Mouse (Mus musculus): ENCODE measurements around the gene Gm20388. TPM values are rescaled to one million over a fixed set of nuclear protein-coding genes. Genes with fewer than 3 reads are reported as not detected.

The Gm20388 gene
- polyA plus RNA-seq, 1 experiment from 2014 or later: not detected

- Histone ChIP-seq H3K27ac (replicated peaks) (no peak overlapping the region), H3K36me3 (peaks cover 97% of the 10 kb centered on the region), H3K27me3 (replicated peaks) (no peaks in the 10 kb centered on the region), H3K4me2 (no peak overlapping the region), H3K9ac (no peak overlapping the region), H3K4me3 (no peak overlapping the region), H3K9me3 (no peaks in the 10 kb centered on the region), H3K4me1 (peaks cover 10% of the 10 kb centered on the region)
- no peak for ATAC-seq (ENCODE audit: extremely low read depth, insufficient number of reproducible peaks, low FRiP score, low TSS enrichment)
- 76% methylated on average over 4 of the region's 4 CpGs for WGBS
Measured at GRCm38 (mm10) chr8:121992911-121993310, 2082.3 kb downstream of the Gm20388 start.

GRCm38 (mm10) chr8:121995112-121995511 lies 2084.5 kb downstream of the Gm20388 start:
- WGBS: 48% methylated on average over 4 of the region's 4 CpGs
- no peak overlapping the region for H3K4me3 ChIP-seq
- H3K36me3 ChIP-seq: peaks cover 98% of the 10 kb centered on the region
- H3K27ac ChIP-seq (replicated peaks): no peak overlapping the region; the same call in 1 of the 2 replicates
- H3K27me3 ChIP-seq (replicated peaks): no peaks in the 10 kb centered on the region
- no peaks in the 10 kb centered on the region for H3K9me3 ChIP-seq
- H3K4me1 ChIP-seq: peaks cover 10% of the 10 kb centered on the region
- H3K9ac ChIP-seq: no peak overlapping the region
- H3K4me2 ChIP-seq: no peak overlapping the region
- ATAC-seq (ENCODE audit: extremely low read depth, insufficient number of reproducible peaks, low FRiP score, low TSS enrichment): no peak

DNA sequence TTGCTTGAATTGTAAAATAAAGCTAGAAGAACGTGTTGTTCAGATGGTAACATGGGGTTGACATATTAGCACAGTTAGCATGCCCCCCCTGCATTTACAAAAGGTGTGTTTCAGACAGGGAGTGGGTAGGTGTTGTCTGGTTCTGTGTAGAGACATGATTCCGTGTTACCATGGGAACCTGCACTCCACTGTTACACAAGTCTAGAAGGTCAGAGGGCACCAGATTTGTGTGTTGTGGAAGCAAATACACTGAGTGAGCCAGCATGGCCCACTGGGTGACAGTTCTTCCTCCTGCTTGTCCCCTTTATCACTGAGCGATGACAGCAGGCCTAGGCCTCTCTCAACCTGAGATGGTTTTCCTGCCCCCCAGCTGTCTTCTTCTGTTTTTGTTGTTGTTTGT lies 2085.3 kb downstream of the Gm20388 start:
- peaks cover 10% of the 10 kb centered on the region for H3K4me1 ChIP-seq
- H3K9me3 ChIP-seq: no peaks in the 10 kb centered on the region
- WGBS: 85% methylated on average over 3 of the region's 3 CpGs
- H3K27ac ChIP-seq (replicated peaks): no peak overlapping the region
- ATAC-seq (ENCODE audit: extremely low read depth, insufficient number of reproducible peaks, low FRiP score, low TSS enrichment): no peak
- H3K27me3 ChIP-seq (replicated peaks): no peaks in the 10 kb centered on the region
- no peak overlapping the region for H3K9ac ChIP-seq
- peaks cover 98% of the 10 kb centered on the region for H3K36me3 ChIP-seq
- no peak overlapping the region for H3K4me3 ChIP-seq
- H3K4me2 ChIP-seq: no peak overlapping the region

GRCm38 (mm10) chr8:121998631-121999030 lies 2088.0 kb downstream of the Gm20388 start:
- Histone ChIP-seq H3K27ac (replicated peaks) (no peak overlapping the region), H3K36me3 (peaks cover 97% of the 10 kb centered on the region), H3K9me3 (no peaks in the 10 kb centered on the region), H3K4me2 (no peak overlapping the region), H3K27me3 (replicated peaks) (no peaks in the 10 kb centered on the region), H3K4me3 (no peak overlapping the region), H3K4me1 (peaks cover 14% of the 10 kb centered on the region), H3K9ac (no peak overlapping the region)
- WGBS: 89% methylated on average over 4 of the region's 4 CpGs
- no peak for ATAC-seq (ENCODE audit: extremely low read depth, insufficient number of reproducible peaks, low FRiP score, low TSS enrichment)

GRCm38 (mm10) chr8:121999211-121999610 lies 2088.6 kb downstream of the Gm20388 start:
- no peak for ATAC-seq (ENCODE audit: extremely low read depth, insufficient number of reproducible peaks, low FRiP score, low TSS enrichment)
- no peaks in the 10 kb centered on the region for H3K9me3 ChIP-seq
- peaks cover 18% of the 10 kb centered on the region for H3K4me1 ChIP-seq
- H3K27ac ChIP-seq (replicated peaks): no peak overlapping the region
- no peak overlapping the region for H3K4me3 ChIP-seq
- H3K27me3 ChIP-seq (replicated peaks): no peaks in the 10 kb centered on the region
- H3K4me2 ChIP-seq: no peak overlapping the region
- 86% methylated on average over 5 of the region's 5 CpGs for WGBS
- no peak overlapping the region for H3K9ac ChIP-seq
- peaks cover 99% of the 10 kb centered on the region for H3K36me3 ChIP-seq

DNA sequence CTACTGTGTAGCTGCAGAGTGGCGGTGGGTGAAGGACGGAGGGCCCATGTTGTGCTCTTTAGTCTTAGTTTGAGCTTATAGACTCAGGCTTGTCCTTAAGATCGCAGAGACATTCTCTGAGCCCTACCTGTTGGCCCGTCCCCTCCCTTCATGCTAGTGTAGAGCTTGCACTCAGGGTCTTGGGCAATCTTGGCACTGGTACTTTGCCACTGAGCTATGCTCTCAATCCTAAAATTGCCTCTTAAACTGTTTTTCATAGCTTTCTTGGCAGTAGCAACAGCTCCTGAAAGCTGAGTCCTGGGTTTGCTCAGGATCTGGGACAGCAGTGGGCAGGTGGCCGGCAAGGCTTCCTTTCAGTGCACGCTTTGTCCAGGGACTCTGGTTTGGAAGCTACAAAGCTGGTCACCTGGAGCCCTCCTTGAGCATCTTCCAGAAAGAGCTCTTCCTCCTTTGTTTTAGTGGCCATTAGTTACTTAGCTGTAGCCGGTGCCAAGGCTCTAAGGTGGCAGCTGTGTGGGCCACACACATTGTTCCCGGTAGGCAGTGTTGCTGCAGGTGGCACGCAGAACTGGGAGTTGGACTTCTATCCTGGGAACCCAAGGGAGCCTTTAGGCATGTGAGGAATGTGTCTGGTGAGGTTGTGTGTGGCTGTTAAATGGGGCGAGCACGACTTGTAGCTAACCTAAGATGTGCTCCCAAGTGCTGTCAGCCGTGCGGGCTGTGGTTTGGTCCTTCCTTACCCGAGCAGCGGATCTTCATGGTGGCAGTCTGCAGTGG lies 2090.9 kb downstream of the Gm20388 start:
- H3K9me3 ChIP-seq: no peaks in the 10 kb centered on the region
- H3K27me3 ChIP-seq (replicated peaks): no peaks in the 10 kb centered on the region
- peaks cover 96% of the 10 kb centered on the region for H3K36me3 ChIP-seq
- no peak for ATAC-seq (ENCODE audit: extremely low read depth, insufficient number of reproducible peaks, low FRiP score, low TSS enrichment)
- 0 out of 2 replicates have a peak, but pooled peaks cover 8% of the 10 kb centered on the region for H3K4me1 ChIP-seq
- H3K27ac ChIP-seq (replicated peaks): no peak overlapping the region
- H3K9ac ChIP-seq: no peak overlapping the region
- 80% methylated on average over 15 of the region's 15 CpGs for WGBS
- no peak overlapping the region for H3K4me2 ChIP-seq
- no peak overlapping the region for H3K4me3 ChIP-seq

GRCm38 (mm10) chr8:122003646-122004045 lies 2093.0 kb downstream of the Gm20388 start:
- peaks cover 96% of the 10 kb centered on the region for H3K36me3 ChIP-seq
- no peak overlapping the region for H3K4me3 ChIP-seq
- peaks cover 10% of the 10 kb centered on the region; the same call in 1 of the 2 replicates for H3K4me1 ChIP-seq
- no peak for ATAC-seq (ENCODE audit: extremely low read depth, insufficient number of reproducible peaks, low FRiP score, low TSS enrichment)
- no peak overlapping the region for H3K4me2 ChIP-seq
- 80% methylated on average over 8 of the region's 8 CpGs for WGBS
- no peak overlapping the region for H3K9ac ChIP-seq
- no peaks in the 10 kb centered on the region for H3K27me3 ChIP-seq (replicated peaks)
- no peak overlapping the region for H3K27ac ChIP-seq (replicated peaks)
- no peaks in the 10 kb centered on the region for H3K9me3 ChIP-seq

- Histone ChIP-seq H3K9me3 (no peaks in the 10 kb centered on the region), H3K9ac (no peak overlapping the region), H3K36me3 (peaks cover 96% of the 10 kb centered on the region), H3K27ac (replicated peaks) (no peak overlapping the region), H3K27me3 (replicated peaks) (no peaks in the 10 kb centered on the region), H3K4me1 (peaks cover 12% of the 10 kb centered on the region; the same call in 1 of the 2 replicates), H3K4me2 (no peak overlapping the region), H3K4me3 (no peak overlapping the region)
- no peak for ATAC-seq (ENCODE audit: extremely low read depth, insufficient number of reproducible peaks, low FRiP score, low TSS enrichment)
- 81% methylated on average over 5 of the region's 5 CpGs for WGBS
Measured at GRCm38 (mm10) chr8:122004131-122004530, 2093.5 kb downstream of the Gm20388 start.

DNA sequence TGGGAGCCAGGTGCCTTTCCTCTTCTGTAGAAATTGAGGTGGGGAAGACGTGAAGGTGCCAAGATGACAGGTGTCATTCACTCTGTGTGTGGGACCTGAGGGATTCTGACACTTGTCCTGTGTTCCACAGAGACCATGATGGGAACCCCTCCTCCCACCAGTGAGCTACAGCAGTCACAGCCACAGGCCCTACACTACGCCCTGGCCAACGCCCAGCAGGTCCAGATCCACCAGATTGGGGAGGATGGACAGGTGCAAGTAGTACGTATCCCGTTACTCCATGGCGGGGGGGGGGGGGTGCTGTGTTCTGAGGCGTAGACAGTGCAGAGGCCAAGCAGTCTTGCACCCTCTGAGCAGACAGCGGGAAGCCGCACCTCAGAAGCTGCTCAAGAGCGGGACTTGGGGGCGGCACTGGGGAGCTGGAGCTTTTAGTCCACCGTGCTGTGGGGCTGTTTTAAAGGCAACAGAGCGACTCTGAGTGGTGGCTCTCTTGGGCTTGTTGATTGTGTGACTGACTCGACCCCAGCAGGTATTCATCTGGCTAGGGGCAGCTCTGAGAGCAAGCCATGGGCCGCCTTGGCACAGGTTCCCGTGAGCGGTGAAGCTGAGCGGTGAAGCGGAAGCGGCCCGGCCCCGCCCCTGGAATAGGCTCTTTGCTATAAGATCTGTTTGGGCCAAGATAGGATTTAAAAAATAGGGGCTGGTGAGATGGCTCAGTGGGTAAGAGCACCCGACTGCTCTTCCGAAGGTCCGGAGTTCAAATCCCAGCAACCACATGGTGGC lies 2095.0 kb downstream of the Gm20388 start:
- no peak overlapping the region for H3K4me3 ChIP-seq
- H3K36me3 ChIP-seq: peaks cover 91% of the 10 kb centered on the region
- H3K4me1 ChIP-seq: peaks cover 18% of the 10 kb centered on the region
- H3K27ac ChIP-seq (replicated peaks): no peak overlapping the region
- no peak overlapping the region for H3K4me2 ChIP-seq
- no peaks in the 10 kb centered on the region for H3K9me3 ChIP-seq
- 90% methylated on average over 25 of the region's 25 CpGs for WGBS
- ATAC-seq (ENCODE audit: extremely low read depth, insufficient number of reproducible peaks, low FRiP score, low TSS enrichment): no peak
- no peak overlapping the region for H3K9ac ChIP-seq
- no peaks in the 10 kb centered on the region for H3K27me3 ChIP-seq (replicated peaks)

DNA sequence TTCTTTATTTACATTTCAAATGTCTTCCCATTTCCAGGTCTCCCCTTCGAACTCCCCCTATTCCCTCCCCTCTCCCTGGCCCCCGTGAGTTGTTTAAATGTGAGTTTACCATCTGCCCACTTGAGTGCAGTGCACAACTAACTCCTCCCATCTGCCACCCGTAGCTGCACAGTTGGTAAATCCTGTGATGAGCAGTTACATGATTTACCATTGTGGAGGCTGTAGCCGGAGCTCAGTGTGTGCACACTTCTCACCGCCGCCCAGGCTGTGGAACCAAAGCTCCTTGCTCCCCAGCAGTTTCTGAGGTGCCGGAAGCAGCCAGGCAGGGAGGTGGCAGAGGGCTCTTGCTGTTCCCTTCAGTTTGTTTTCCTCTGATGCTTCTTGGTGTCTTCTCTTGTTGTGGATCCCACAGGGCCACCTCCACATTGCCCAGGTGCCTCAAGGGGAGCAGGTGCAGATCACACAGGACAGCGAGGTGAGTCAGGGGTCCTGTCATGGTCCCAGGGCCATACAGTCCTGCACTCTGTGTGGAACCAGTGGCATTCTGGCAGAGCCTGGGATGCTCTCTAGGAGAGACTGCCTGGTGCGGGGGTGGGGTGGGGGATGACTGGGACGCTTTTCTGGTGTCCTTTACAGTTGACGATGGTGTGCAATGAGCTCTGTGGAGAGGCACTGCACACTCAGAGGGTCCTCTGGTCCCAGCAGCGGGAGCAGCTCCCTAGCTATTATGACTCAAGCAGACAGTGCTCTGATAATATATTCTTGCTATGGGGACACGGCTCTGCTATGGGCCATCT lies 2096.2 kb downstream of the Gm20388 start:
- H3K9ac ChIP-seq: no peak overlapping the region
- no peaks in the 10 kb centered on the region for H3K9me3 ChIP-seq
- no peaks in the 10 kb centered on the region for H3K27me3 ChIP-seq (replicated peaks)
- peaks cover 88% of the 10 kb centered on the region for H3K36me3 ChIP-seq
- 83% methylated on average over 13 of the region's 13 CpGs for WGBS
- no peak overlapping the region for H3K4me2 ChIP-seq
- peaks cover 20% of the 10 kb centered on the region for H3K4me1 ChIP-seq
- no peak overlapping the region for H3K27ac ChIP-seq (replicated peaks)
- ATAC-seq (ENCODE audit: extremely low read depth, insufficient number of reproducible peaks, low FRiP score, low TSS enrichment): no peak
- no peak overlapping the region for H3K4me3 ChIP-seq

- H3K36me3 ChIP-seq: peaks cover 87% of the 10 kb centered on the region
- no peaks in the 10 kb centered on the region for H3K9me3 ChIP-seq
- H3K4me3 ChIP-seq: no peak overlapping the region
- H3K4me1 ChIP-seq: peaks cover 20% of the 10 kb centered on the region
- WGBS: 84% methylated on average over 5 of the region's 5 CpGs
- H3K27ac ChIP-seq (replicated peaks): 0 out of 2 replicates have a peak overlapping the region, but pooled peaks have one; percentile 12
- H3K9ac ChIP-seq: peak overlapping the region; percentile 10; the same call in 1 of the 2 replicates
- no peak overlapping the region for H3K4me2 ChIP-seq
- H3K27me3 ChIP-seq (replicated peaks): no peaks in the 10 kb centered on the region
- no peak for ATAC-seq (ENCODE audit: extremely low read depth, insufficient number of reproducible peaks, low FRiP score, low TSS enrichment)
Measured at GRCm38 (mm10) chr8:122008395-122008794, 2097.8 kb downstream of the Gm20388 start.

All from heart, embryonic 13.5 days (tissue).